Mouse (Mus musculus): Measurements from ENCODE around the gene Cfap73.

DNA sequence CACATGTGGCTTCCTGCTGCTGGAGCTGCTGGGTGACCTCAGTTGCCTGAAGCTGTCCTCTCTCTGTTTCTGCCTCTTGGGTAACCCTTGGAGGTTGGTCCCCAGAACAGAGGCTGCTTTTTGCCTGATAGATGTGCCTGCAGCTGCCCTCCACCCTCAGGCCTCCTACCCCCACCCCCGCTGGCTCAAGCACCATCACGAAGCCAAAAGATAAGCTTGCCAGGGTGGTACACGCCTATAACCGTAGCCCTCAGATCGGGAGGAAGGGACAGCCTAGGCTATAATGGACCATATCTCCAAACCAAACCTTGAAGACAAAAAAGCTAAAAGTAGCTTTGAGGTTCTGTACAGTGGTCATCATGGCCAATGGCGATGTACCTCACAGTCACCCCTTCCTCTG lies 34.4 kb downstream of the Cfap73 start:
- TF ChIP-seq CTCF (IDR thresholded peaks at IDR 0.05; ENCODE audit: control insufficient read depth, insufficient read depth, low read length) (no peak), POLR2A (IDR thresholded peaks at IDR 0.05; ENCODE audit: borderline replicate concordance, control insufficient read depth, low read depth, low read length) (no peak)

Data from bone marrow, adult 2 months (tissue).